Mouse (Mus musculus): Measurements from ENCODE around the gene Gpr157.
A peak's percentile ranks its signal among the peaks of the same experiment; 100 is the strongest.
"Not testable (repeated sequence)": the region's sequence is repeated elsewhere in the genome, so short reads cannot be mapped to it uniquely, and the experiment has no call there.

Gene Gpr157

GRCm38 (mm10) chr4:150087161-150087889, at the start of gene Gpr157:
Gpr157 (plus strand) TSS chr4:150087365.
- DNase-seq, result peak; percentile 92 to 95

DNA sequence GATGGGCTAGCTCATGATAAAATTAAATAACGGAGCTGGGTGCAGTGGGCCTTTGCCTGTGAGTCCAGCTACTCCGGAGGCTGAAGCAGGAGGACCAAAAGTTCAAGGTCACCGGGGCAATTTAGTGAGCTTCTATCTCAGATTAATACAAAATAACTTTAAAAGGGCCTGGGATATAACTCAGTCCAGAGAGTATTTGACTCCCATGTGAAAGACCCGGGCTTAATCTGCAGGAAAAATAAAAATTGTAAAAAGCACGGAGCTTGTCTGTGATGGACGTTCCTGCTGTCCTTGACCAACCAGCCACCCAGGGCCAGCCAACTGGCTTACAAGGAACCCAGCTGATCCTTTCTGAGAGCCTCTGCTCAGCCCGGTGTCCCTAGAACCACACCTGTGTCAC, 48.6 kb upstream of the Gpr157 start:
- no peak for DNase-seq

GRCm38 (mm10) chr4:150040003-150040581, 47.1 kb upstream of the Gpr157 start:
- DNase-seq, result no peak

DNA sequence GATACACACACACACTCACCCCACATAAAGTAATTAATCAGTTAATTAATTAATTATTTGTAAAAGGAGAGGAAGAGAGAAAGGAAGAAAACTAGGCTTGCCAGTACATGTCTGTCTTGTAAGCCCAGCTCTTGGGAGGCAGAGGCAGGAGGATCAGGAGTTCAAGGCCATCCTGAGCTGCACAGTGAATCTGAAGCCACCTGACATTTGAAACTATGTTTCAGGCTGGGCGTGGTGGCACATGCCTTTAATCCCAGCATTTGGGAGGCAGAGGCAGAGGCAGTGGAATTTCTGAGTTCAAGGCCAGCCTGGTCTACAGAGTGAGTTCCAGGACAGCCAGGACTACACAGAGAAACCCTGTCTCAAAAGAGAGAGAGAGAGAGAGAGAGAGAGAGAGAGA, 46.3 kb upstream of the Gpr157 start:
- DNase-seq, result not testable (repeated sequence)

DNA sequence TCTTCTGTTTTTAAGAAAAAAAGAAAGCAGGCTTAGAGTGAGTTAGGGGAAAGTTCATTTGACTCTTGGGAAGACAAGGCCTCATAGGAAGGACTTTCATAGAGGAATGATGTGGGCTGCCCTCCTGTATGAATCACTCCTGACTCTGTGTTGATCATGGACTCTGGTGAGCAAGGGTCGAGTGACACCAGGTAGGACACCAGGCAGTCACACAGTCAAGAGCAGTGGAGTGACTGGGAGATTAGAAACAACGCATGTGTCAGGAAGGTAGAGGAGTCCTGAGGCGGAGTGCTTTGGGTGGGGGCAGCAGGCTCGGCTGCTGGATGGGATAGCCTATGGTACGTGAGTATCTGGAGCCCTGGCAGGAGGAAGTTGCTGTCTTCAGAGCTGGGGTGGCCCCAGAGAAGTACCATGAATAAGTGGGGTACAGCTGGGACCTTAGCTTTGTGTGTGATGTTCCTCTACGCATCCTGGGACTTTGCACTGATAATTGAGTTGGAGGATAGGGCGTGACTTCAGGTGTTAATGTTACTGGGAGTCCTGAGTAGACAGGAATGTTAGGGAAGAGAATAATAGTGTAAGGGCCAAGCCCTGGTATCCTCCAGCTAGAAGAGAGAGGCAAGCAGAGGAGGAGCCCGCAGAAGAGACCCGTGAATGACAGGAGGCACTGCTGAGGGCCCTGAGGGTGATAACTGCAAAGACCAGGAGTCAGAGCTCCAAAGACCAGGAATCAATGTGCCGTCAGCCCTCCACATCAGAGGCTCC, 45.6 kb upstream of the Gpr157 start:
- no peak for DNase-seq

GRCm38 (mm10) chr4:150043591-150043990, 43.6 kb upstream of the Gpr157 start:
- no peak for DNase-seq

GRCm38 (mm10) chr4:150048038-150048437, 39.1 kb upstream of the Gpr157 start:
- DNase-seq, result peak; percentile 65 to 78

DNA sequence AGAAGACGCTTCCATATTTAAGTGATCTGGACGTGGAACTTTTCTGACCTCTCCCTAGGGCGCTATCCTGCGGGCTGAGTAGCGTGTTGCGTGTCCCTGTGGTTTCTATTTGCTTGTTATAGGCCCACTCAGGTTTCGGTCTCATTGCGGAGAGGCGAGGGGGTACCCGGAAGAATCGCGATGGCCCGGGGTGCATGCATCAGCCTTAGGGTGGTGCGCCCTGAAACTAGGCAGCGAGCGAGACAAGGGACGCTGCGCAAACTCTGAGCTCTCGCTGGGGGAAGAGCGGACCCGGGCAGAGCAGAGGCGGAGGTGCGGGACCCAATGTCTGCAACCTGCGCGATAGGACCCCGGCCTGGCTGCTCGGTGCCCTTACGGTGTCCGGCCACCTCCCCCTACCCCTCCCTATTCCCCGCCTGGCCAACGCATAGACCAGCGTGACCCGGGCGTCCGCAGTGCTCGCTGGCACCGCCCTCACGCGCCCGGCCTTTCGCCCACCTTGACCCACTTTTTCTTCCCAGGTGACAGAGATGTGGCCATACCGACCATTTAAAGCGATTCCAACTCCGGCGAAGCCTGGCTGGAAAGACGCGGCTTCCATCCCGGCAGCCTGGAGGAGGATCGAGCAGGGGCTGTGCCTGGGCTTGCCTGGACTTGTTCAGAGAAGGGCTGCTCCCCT, 38.5 kb upstream of the Gpr157 start:
- DNase-seq, result peak in 1 of 2 experiments; percentile 25

DNA sequence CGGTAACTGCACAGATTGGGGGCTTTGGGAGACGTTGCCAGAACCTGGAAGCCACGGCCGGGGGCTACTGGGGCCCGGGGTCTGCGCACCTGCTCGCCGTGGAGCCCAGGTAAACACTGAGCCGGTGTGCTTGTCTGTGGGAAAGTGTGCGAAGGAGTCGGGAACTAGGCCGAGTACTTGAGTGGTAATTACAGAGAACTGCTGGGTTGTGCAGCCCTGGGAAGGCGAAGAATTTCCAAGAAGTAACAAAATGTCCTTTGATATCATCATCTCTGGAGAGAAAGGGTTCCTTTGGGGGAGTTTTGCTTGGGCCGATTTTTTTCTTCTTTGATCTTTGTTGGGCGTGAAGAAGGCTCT, 38.0 kb upstream of the Gpr157 start:
- DNase-seq, result no peak

GRCm38 (mm10) chr4:150049564-150050226, 37.5 kb upstream of the Gpr157 start:
- DNase-seq, result no peak

DNA sequence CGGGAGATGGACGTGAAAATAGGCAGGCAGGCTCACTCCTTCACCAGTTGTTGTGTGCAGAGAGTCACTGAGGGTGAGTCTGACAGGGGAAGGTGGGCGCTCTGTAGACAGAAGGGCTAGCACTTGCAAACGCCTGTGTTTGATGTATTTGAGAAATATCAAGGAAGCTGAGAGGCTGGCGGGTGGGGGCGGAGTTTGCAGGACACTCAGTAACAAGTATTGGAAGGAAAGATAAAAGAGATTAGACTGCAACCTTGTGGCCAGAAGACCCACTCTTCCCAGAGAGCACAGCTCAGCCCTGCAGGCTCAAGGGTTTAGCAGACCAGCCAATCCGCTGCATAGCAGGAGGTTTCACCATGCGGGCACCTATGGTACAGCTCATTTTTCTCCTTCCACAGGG, 35.7 kb upstream of the Gpr157 start:
- no peak for DNase-seq

GRCm38 (mm10) chr4:150052380-150052779, 34.8 kb upstream of the Gpr157 start:
- DNase-seq, result no peak

- no peak for DNase-seq
These were observed 31.0 kb upstream of the Gpr157 start for GRCm38 (mm10) chr4:150056171-150056570.

- no peak for DNase-seq
These were observed 29.4 kb upstream of the Gpr157 start for GRCm38 (mm10) chr4:150057722-150058121.

GRCm38 (mm10) chr4:150059841-150060468, 27.2 kb upstream of the Gpr157 start:
- no peak for DNase-seq

DNA sequence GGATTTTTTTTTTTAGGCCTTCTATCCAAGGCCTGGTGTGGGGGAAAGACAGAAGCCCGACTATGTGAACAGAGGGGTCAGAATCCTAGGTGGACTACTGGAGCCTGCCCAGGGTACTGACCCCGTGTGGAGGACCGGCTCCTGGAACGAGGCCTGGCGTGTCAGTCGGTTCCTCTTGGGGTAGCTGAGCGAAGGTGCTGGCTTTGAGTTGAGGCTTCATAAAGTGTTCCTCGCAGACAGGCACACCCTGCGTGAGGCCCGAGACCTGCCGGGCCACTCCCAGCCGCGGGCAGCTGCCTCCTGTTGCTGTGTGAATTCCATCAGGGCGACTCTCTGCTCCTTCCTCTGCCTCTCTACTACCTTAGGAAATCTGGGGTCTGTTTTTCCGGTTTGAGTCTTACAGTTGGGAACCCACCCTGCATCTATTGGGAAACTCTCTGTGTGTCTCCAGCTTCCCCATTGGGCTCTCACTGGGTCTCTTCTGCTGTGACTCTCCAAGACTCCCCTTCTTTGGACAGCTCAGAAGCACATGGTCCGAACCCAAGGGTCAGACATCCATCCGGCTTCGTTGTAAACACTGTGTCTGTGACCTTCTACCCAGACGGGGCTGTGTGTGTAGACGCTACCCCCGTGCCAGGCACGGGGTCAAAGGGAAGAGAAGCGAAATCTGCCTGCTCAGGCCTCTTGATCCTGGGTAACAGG, 26.5 kb upstream of the Gpr157 start:
- peak in 1 of 2 experiments; percentile 60 for DNase-seq

- peak; percentile 53 to 71 for DNase-seq
These were observed 25.5 kb upstream of the Gpr157 start for GRCm38 (mm10) chr4:150061432-150062225.

- no peak for DNase-seq
These were observed 20.4 kb upstream of the Gpr157 start for GRCm38 (mm10) chr4:150066706-150067323.

- no peak for DNase-seq
These were observed 18.9 kb upstream of the Gpr157 start for GRCm38 (mm10) chr4:150068216-150068615.

DNA sequence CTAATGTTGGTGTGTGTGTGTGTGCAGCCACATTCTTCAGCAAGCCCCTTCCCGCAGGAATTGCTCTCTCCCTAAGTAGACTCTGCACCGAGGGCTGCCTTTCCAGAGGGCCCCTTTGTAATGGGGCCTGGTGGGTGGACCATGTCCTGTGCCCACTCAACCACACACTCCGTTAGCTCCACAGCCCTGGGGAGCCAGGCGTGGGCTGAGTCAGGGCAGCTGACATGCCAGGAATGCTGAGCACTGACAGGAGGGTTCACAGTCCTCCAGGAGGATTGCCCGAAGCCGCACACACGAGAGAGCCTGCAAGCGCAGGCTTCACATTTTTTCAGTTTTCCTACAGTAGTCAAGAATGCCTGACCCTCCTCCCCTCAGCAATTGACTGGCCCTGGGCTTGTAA, 17.0 kb upstream of the Gpr157 start:
- peak; percentile 61 to 79 for DNase-seq

All from kidney, adult 8-10 months (tissue).